Mouse (Mus musculus) stomach, embryonic 16.5 days (tissue): ENCODE results near the gene Cenpb. TPM values are rescaled to one million over a fixed set of nuclear protein-coding genes. Genes with fewer than 3 reads are reported as not detected.

Experiments used
- ATAC-seq: fragments of 200-750 bp; cut with Nextera tagmentation; 2 replicates; pipeline ENCODE4 v1.8.0; 2017; ENCODE audit warnings: moderate number of reproducible peaks, moderate TSS enrichment; ENCODE audit not compliant: insufficient read depth, low FRiP score
- H3K27ac ChIP-seq: fragments of 300-500 bp; sonication (generic); 2 replicates; pipeline ENCODE4 v1.5.1; 2014; ENCODE audit warnings: low read length
- H3K27me3 ChIP-seq: fragments of 300-500 bp; sonication (generic); 2 replicates; pipeline ENCODE4 v1.6.1; 2014; ENCODE audit warnings: low read length, control low read depth, mixed read lengths; ENCODE audit not compliant: control insufficient read depth, insufficient read depth
- H3K36me3 ChIP-seq: fragments of 300-500 bp; sonication (generic); 2 replicates; pipeline ENCODE4 v1.6.1; 2014; ENCODE audit warnings: low read length; ENCODE audit not compliant: control insufficient read depth, insufficient read depth
- H3K4me1 ChIP-seq: fragments of 300-500 bp; sonication (generic); 2 replicates; pipeline ENCODE4 v1.6.1; 2014; ENCODE audit warnings: low read length, control low read depth, mixed read lengths; ENCODE audit not compliant: control insufficient read depth, insufficient read depth
- H3K4me2 ChIP-seq: fragments of 300-500 bp; sonication (generic); 2 replicates; pipeline ENCODE4 v1.6.1; 2014; ENCODE audit warnings: low read depth, low read length, mixed read lengths
- H3K4me3 ChIP-seq: fragments of 300-500 bp; sonication (generic); replicated peaks from 2 replicates; pipeline ENCODE4 v1.5.1; 2014; ENCODE audit warnings: mild to moderate bottlenecking, low read length
- H3K9ac ChIP-seq: fragments of 300-500 bp; sonication (generic); 2 replicates; pipeline ENCODE4 v1.6.1; 2014; ENCODE audit warnings: low read length
- H3K9me3 ChIP-seq: fragments of 300-500 bp; sonication (generic); replicated peaks from 2 replicates; pipeline ENCODE4 v1.6.1; 2016; ENCODE audit warnings: low read length, control low read depth; ENCODE audit not compliant: control insufficient read depth
- WGBS: fragments of 180-500 bp; shearing (Covaris S2); extraction: QIAGEN DNeasy Blood & Tissue Kit; methylation state at CpG from one replicate; pipeline ENCODE4 v1.1.7; 2014; 5-methylcytosine and 5-hydroxymethylcytosine counted together
- polyA plus RNA-seq: library from polyadenylated mRNA; unstranded; fragments of >200 nt; fragmentation: Nextera tagmentation; extraction: Ambion mirVana; gene quantifications from 2 replicates; pipeline ENCODE4 v1.2.1, GENCODE M21; 2015

Cenpb gene
- polyA plus RNA-seq, 1 experiment from 2014 or later, result 10.4 TPM

- Histone ChIP-seq H3K9ac (peak overlapping the region; percentile 12; the same call in 1 of the 2 replicates), H3K4me3 (0 out of 2 replicates have a peak overlapping the region, but pooled peaks have one; percentile 92), H3K36me3 (no peaks in the 10 kb centered on the region), H3K27me3 (peaks cover 5% of the 10 kb centered on the region; the same call in 1 of the 2 replicates), H3K9me3 (no peaks in the 10 kb centered on the region), H3K27ac (peak overlapping the region; percentile 89), H3K4me2 (peak overlapping the region; percentile 98), H3K4me1 (peaks cover 57% of the 10 kb centered on the region)
- 63% methylated on average over 3 of the region's 3 CpGs for WGBS
- ATAC-seq, result no peak
Measured at GRCm38 (mm10) chr2:131175286-131175944, 4.5 kb downstream of the Cenpb start.

- H3K4me3 ChIP-seq, result peak overlapping the region; percentile 40
- peak overlapping the region; percentile 70 for H3K4me2 ChIP-seq
- H3K9me3 ChIP-seq, result no peaks in the 10 kb centered on the region
- peaks cover 57% of the 10 kb centered on the region for H3K4me1 ChIP-seq
- H3K27me3 ChIP-seq, result peaks cover 5% of the 10 kb centered on the region; the same call in 1 of the 2 replicates
- H3K27ac ChIP-seq, result no peak overlapping the region
- H3K36me3 ChIP-seq, result no peaks in the 10 kb centered on the region
- no peak overlapping the region for H3K9ac ChIP-seq
- WGBS, result 6% methylated on average over 11 of the region's 11 CpGs
- 0 out of 2 replicates have a peak, but pooled peaks have one; percentile 10 for ATAC-seq
Measured at GRCm38 (mm10) chr2:131174700-131175099, 5.2 kb downstream of the Cenpb start.

- 55% methylated on average over 9 of the region's 9 CpGs for WGBS
- Histone ChIP-seq H3K27me3 (peaks cover 5% of the 10 kb centered on the region; the same call in 1 of the 2 replicates), H3K4me1 (peaks cover 40% of the 10 kb centered on the region), H3K36me3 (no peaks in the 10 kb centered on the region), H3K9ac (no peak overlapping the region), H3K4me3 (no peak overlapping the region), H3K27ac (no peak overlapping the region), H3K9me3 (no peaks in the 10 kb centered on the region), H3K4me2 (no peak overlapping the region)
- no peak for ATAC-seq
Measured at GRCm38 (mm10) chr2:131172322-131172721, 7.5 kb downstream of the Cenpb start.

- Histone ChIP-seq H3K9ac (0 out of 2 replicates have a peak overlapping the region, but pooled peaks have one; percentile 42), H3K4me1 (peaks cover 32% of the 10 kb centered on the region; the same call in 1 of the 2 replicates)
- ATAC-seq, result peak; percentile 27; the same call in 1 of the 2 replicates
Measured at GRCm38 (mm10) chr2:131171401-131172104, 8.3 kb downstream of the Cenpb start.

GRCm38 (mm10) chr2:131170936-131171335, 8.9 kb downstream of the Cenpb start:
- peaks cover 26% of the 10 kb centered on the region; the same call in 1 of the 2 replicates for H3K4me1 ChIP-seq
- H3K4me3 ChIP-seq, result no peak overlapping the region

More at GRCm38 (mm10) chr2:131171401-131172104, 8.3 kb downstream of the Cenpb start:
- peak overlapping the region; percentile 17; the same call in 1 of the 2 replicates for H3K4me3 ChIP-seq
- WGBS, result 17% methylated on average over 43 of the region's 43 CpGs
- no peaks in the 10 kb centered on the region for H3K36me3 ChIP-seq
- H3K4me2 ChIP-seq, result peak overlapping the region; percentile 44
- no peaks in the 10 kb centered on the region for H3K9me3 ChIP-seq
- H3K27me3 ChIP-seq, result peaks cover 5% of the 10 kb centered on the region; the same call in 1 of the 2 replicates
- H3K27ac ChIP-seq, result no peak overlapping the region

GRCm38 (mm10) chr2:131168914-131169313, 11.0 kb downstream of the Cenpb start:
- no peaks in the 10 kb centered on the region for H3K36me3 ChIP-seq
- no peak for ATAC-seq
- no peak overlapping the region for H3K9ac ChIP-seq
- no peak overlapping the region for H3K27ac ChIP-seq
- H3K4me1 ChIP-seq, result peaks cover 10% of the 10 kb centered on the region; the same call in 1 of the 2 replicates
- no peak overlapping the region for H3K4me3 ChIP-seq
- H3K4me2 ChIP-seq, result no peak overlapping the region
- H3K9me3 ChIP-seq, result 0 out of 2 replicates have a peak, but pooled peaks cover 3% of the 10 kb centered on the region
- WGBS, result 62% methylated on average over 1 of the region's 1 CpGs
- H3K27me3 ChIP-seq, result peaks cover 5% of the 10 kb centered on the region

More at GRCm38 (mm10) chr2:131170936-131171335, 8.9 kb downstream of the Cenpb start:
- peak overlapping the region; percentile 44; the same call in 1 of the 2 replicates for H3K4me2 ChIP-seq
- no peak for ATAC-seq
- H3K9me3 ChIP-seq, result no peaks in the 10 kb centered on the region
- peaks cover 5% of the 10 kb centered on the region; the same call in 1 of the 2 replicates for H3K27me3 ChIP-seq
- no peak overlapping the region for H3K27ac ChIP-seq
- 30% methylated on average over 9 of the region's 9 CpGs for WGBS
- H3K36me3 ChIP-seq, result no peaks in the 10 kb centered on the region
- no peak overlapping the region for H3K9ac ChIP-seq

GRCm38 (mm10) chr2:131167984-131168383, 11.9 kb downstream of the Cenpb start:
- Histone ChIP-seq H3K27me3 (peaks cover 5% of the 10 kb centered on the region), H3K36me3 (no peaks in the 10 kb centered on the region), H3K9me3 (0 out of 2 replicates have a peak, but pooled peaks cover 3% of the 10 kb centered on the region), H3K9ac (no peak overlapping the region), H3K4me1 (peaks cover 9% of the 10 kb centered on the region; the same call in 1 of the 2 replicates), H3K4me2 (no peak overlapping the region), H3K27ac (no peak overlapping the region), H3K4me3 (no peak overlapping the region)
- no peak for ATAC-seq
- 75% methylated on average over 6 of the region's 6 CpGs for WGBS

- H3K9ac ChIP-seq, result no peak overlapping the region
- no peak for ATAC-seq
- H3K36me3 ChIP-seq, result no peaks in the 10 kb centered on the region
- no peak overlapping the region for H3K27ac ChIP-seq
- no peak overlapping the region for H3K4me3 ChIP-seq
- no peaks in the 10 kb centered on the region; the same call in 1 of the 2 replicates for H3K4me1 ChIP-seq
- H3K4me2 ChIP-seq, result no peak overlapping the region
- 90% methylated on average over 2 of the region's 2 CpGs for WGBS
- 0 out of 2 replicates have a peak, but pooled peaks cover 3% of the 10 kb centered on the region for H3K9me3 ChIP-seq
- no peaks in the 10 kb centered on the region; the same call in 1 of the 2 replicates for H3K27me3 ChIP-seq
Measured at GRCm38 (mm10) chr2:131166172-131166571, 13.7 kb downstream of the Cenpb start.
